Mouse (Mus musculus): ENCODE data around the gene Mtmr1. TPM values are rescaled to one million over a fixed set of nuclear protein-coding genes. Genes with fewer than 3 reads are reported as not detected.
"Not testable (repeated sequence)": the region's sequence is repeated elsewhere in the genome, so short reads cannot be mapped to it uniquely, and the experiment has no call there.

Mtmr1 gene
- 4.1 and 5.3 TPM in 2 replicates for polyA plus RNA-seq (2012; rRNA removed)

- H3K36me3 ChIP-seq (ENCODE audit: control insufficient read depth, insufficient read depth, low read length), result no peaks in the 10 kb centered on the region
- H3K4me1 ChIP-seq (ENCODE audit: control insufficient read depth, insufficient read depth, low read length), result no peaks in the 10 kb centered on the region
- H3K27ac ChIP-seq (ENCODE audit: control insufficient read depth, insufficient read depth, low read depth, low read length), result peak within 1 kb of the TSS; percentile 1; the same call in 1 of the 2 replicates
- TF ChIP-seq CTCF (IDR thresholded peaks at IDR 0.05; ENCODE audit: control insufficient read depth, insufficient read depth, insufficient replicate concordance, low read depth, low read length) (no peak), POLR2A (IDR thresholded peaks at IDR 0.05; ENCODE audit: control insufficient read depth, low read depth, low read length) (no peak)
- H3K27me3 ChIP-seq (ENCODE audit: control insufficient read depth, insufficient read depth, low read length), result no peaks in the 10 kb centered on the region
- peak within 1 kb of the TSS; percentile 83 for H3K4me3 ChIP-seq (ENCODE audit: control insufficient read depth, low read depth, low read length)
These were observed at the start of gene Mtmr1 for GRCm38 (mm10) chrX:71364554-71364991. Gene Mtmr1, plus strand, starts transcription at chrX:71364760.

- H3K27me3 ChIP-seq (ENCODE audit: control insufficient read depth, insufficient read depth, low read length), result no peaks in the 10 kb centered on the region
- no peak overlapping the region for H3K27ac ChIP-seq (ENCODE audit: control insufficient read depth, insufficient read depth, low read depth, low read length)
- no peaks in the 10 kb centered on the region for H3K4me1 ChIP-seq (ENCODE audit: control insufficient read depth, insufficient read depth, low read length)
- no peak overlapping the region for H3K4me3 ChIP-seq (ENCODE audit: control insufficient read depth, low read depth, low read length)
- H3K36me3 ChIP-seq (ENCODE audit: control insufficient read depth, insufficient read depth, low read length), result no peaks in the 10 kb centered on the region
- no peak for TF ChIP-seq CTCF (IDR thresholded peaks at IDR 0.05; ENCODE audit: control insufficient read depth, insufficient read depth, insufficient replicate concordance, low read depth, low read length)
- TF ChIP-seq POLR2A (IDR thresholded peaks at IDR 0.05; ENCODE audit: control insufficient read depth, low read depth, low read length), result no peak
These were observed 12.5 kb upstream of the Mtmr1 start for GRCm38 (mm10) chrX:71352033-71352432.

GRCm38 (mm10) chrX:71355331-71355730, 9.2 kb upstream of the Mtmr1 start:
- Histone ChIP-seq H3K4me1 (ENCODE audit: control insufficient read depth, insufficient read depth, low read length) (no peaks in the 10 kb centered on the region), H3K36me3 (ENCODE audit: control insufficient read depth, insufficient read depth, low read length) (no peaks in the 10 kb centered on the region), H3K27ac (ENCODE audit: control insufficient read depth, insufficient read depth, low read depth, low read length) (no peak overlapping the region), H3K4me3 (ENCODE audit: control insufficient read depth, low read depth, low read length) (no peak overlapping the region), H3K27me3 (ENCODE audit: control insufficient read depth, insufficient read depth, low read length) (no peaks in the 10 kb centered on the region)
- TF ChIP-seq POLR2A (IDR thresholded peaks at IDR 0.05; ENCODE audit: control insufficient read depth, low read depth, low read length), result no peak
- TF ChIP-seq CTCF (IDR thresholded peaks at IDR 0.05; ENCODE audit: control insufficient read depth, insufficient read depth, insufficient replicate concordance, low read depth, low read length), result no peak

- H3K27me3 ChIP-seq (ENCODE audit: control insufficient read depth, insufficient read depth, low read length); H3K4me1 ChIP-seq (ENCODE audit: control insufficient read depth, insufficient read depth, low read length); H3K4me3 ChIP-seq (ENCODE audit: control insufficient read depth, low read depth, low read length); H3K27ac ChIP-seq (ENCODE audit: control insufficient read depth, insufficient read depth, low read depth, low read length); H3K36me3 ChIP-seq (ENCODE audit: control insufficient read depth, insufficient read depth, low read length): not testable (repeated sequence)
These were observed 2.8 kb upstream of the Mtmr1 start for GRCm38 (mm10) chrX:71361793-71362192.

GRCm38 (mm10) chrX:71364062-71364461, 498 bp upstream of the Mtmr1 start:
- H3K27me3 ChIP-seq (ENCODE audit: control insufficient read depth, insufficient read depth, low read length), result no peaks in the 10 kb centered on the region
- no peaks in the 10 kb centered on the region for H3K4me1 ChIP-seq (ENCODE audit: control insufficient read depth, insufficient read depth, low read length)
- no peak overlapping the region for H3K27ac ChIP-seq (ENCODE audit: control insufficient read depth, insufficient read depth, low read depth, low read length)
- no peaks in the 10 kb centered on the region for H3K36me3 ChIP-seq (ENCODE audit: control insufficient read depth, insufficient read depth, low read length)
- TF ChIP-seq CTCF (IDR thresholded peaks at IDR 0.05; ENCODE audit: control insufficient read depth, insufficient read depth, insufficient replicate concordance, low read depth, low read length) (no peak), POLR2A (IDR thresholded peaks at IDR 0.05; ENCODE audit: control insufficient read depth, low read depth, low read length) (no peak)
- H3K4me3 ChIP-seq (ENCODE audit: control insufficient read depth, low read depth, low read length), result peak overlapping the region; percentile 83; the same call in 1 of the 2 replicates

- no peaks in the 10 kb centered on the region for H3K27me3 ChIP-seq (ENCODE audit: control insufficient read depth, insufficient read depth, low read length)
- peak overlapping the region; percentile 83 for H3K4me3 ChIP-seq (ENCODE audit: control insufficient read depth, low read depth, low read length)
- no peaks in the 10 kb centered on the region for H3K36me3 ChIP-seq (ENCODE audit: control insufficient read depth, insufficient read depth, low read length)
- H3K4me1 ChIP-seq (ENCODE audit: control insufficient read depth, insufficient read depth, low read length), result no peaks in the 10 kb centered on the region
- H3K27ac ChIP-seq (ENCODE audit: control insufficient read depth, insufficient read depth, low read depth, low read length), result peak overlapping the region; percentile 1; the same call in 1 of the 2 replicates
- TF ChIP-seq CTCF (IDR thresholded peaks at IDR 0.05; ENCODE audit: control insufficient read depth, insufficient read depth, insufficient replicate concordance, low read depth, low read length) (no peak), POLR2A (IDR thresholded peaks at IDR 0.05; ENCODE audit: control insufficient read depth, low read depth, low read length) (no peak)
These were observed 451 bp downstream of the Mtmr1 start for GRCm38 (mm10) chrX:71365011-71365410.

- TF ChIP-seq CTCF (IDR thresholded peaks at IDR 0.05; ENCODE audit: control insufficient read depth, insufficient read depth, insufficient replicate concordance, low read depth, low read length), result no peak
- TF ChIP-seq POLR2A (IDR thresholded peaks at IDR 0.05; ENCODE audit: control insufficient read depth, low read depth, low read length), result no peak
- peak overlapping the region; percentile 28 for H3K4me3 ChIP-seq (ENCODE audit: control insufficient read depth, low read depth, low read length)
- H3K4me1 ChIP-seq (ENCODE audit: control insufficient read depth, insufficient read depth, low read length), result no peaks in the 10 kb centered on the region
These were observed 950 bp downstream of the Mtmr1 start for GRCm38 (mm10) chrX:71365510-71365909.

GRCm38 (mm10) chrX:71366973-71367372, 2.4 kb downstream of the Mtmr1 start:
- Histone ChIP-seq H3K27ac (ENCODE audit: control insufficient read depth, insufficient read depth, low read depth, low read length) (no peak overlapping the region), H3K4me3 (ENCODE audit: control insufficient read depth, low read depth, low read length) (no peak overlapping the region), H3K36me3 (ENCODE audit: control insufficient read depth, insufficient read depth, low read length) (no peaks in the 10 kb centered on the region), H3K4me1 (ENCODE audit: control insufficient read depth, insufficient read depth, low read length) (no peaks in the 10 kb centered on the region), H3K27me3 (ENCODE audit: control insufficient read depth, insufficient read depth, low read length) (no peaks in the 10 kb centered on the region)
- TF ChIP-seq POLR2A (IDR thresholded peaks at IDR 0.05; ENCODE audit: control insufficient read depth, low read depth, low read length) (no peak), CTCF (IDR thresholded peaks at IDR 0.05; ENCODE audit: control insufficient read depth, insufficient read depth, insufficient replicate concordance, low read depth, low read length) (no peak)

More at GRCm38 (mm10) chrX:71365510-71365909, 950 bp downstream of the Mtmr1 start:
- Histone ChIP-seq H3K27ac (ENCODE audit: control insufficient read depth, insufficient read depth, low read depth, low read length) (no peak overlapping the region; the same call in 1 of the 2 replicates), H3K36me3 (ENCODE audit: control insufficient read depth, insufficient read depth, low read length) (no peaks in the 10 kb centered on the region), H3K27me3 (ENCODE audit: control insufficient read depth, insufficient read depth, low read length) (no peaks in the 10 kb centered on the region)

All from testis, adult 2 months (tissue).